Mouse (Mus musculus) kidney, adult 2 months (tissue): ENCODE measurements around the gene Gramd1b.
"Not testable (repeated sequence)": the region's sequence is repeated elsewhere in the genome, so short reads cannot be mapped to it uniquely, and the experiment has no call there.

Experiments
- CTCF ChIP-seq: fragments of 200-500 bp; conservative IDR thresholded peaks from 2 replicates; pipeline ENCODE4 v1.5.1; 2011; ENCODE audit warnings: low read depth, mild to moderate bottlenecking, control low read depth, low read length, moderate library complexity, mixed read lengths; ENCODE audit not compliant: insufficient read depth, insufficient read length
- POLR2A ChIP-seq: fragments of 200-500 bp; IDR thresholded peaks from one replicate; pipeline ENCODE4 v1.6.1; 2011; ENCODE audit warnings: low read depth, low read length, control low read depth

GRCm38 (mm10) chr9:40482351-40483084 lies 48.7 kb downstream of the Gramd1b start:
- TF ChIP-seq CTCF, POLR2A: not testable (repeated sequence)
